Mouse (Mus musculus): ENCODE measurements around the gene Olfr155.

Gene Olfr155

GRCm38 (mm10) chr4:43897209-43897608 is 45.8 kb downstream of the Olfr155 start:
- no peak for DNase-seq (ENCODE audit: low spot score in 2 of 2)

- no peak for DNase-seq (ENCODE audit: low spot score in 2 of 2)
Measured at GRCm38 (mm10) chr4:43899197-43899596, 47.8 kb downstream of the Olfr155 start.

GRCm38 (mm10) chr4:43903690-43904089 is 52.3 kb downstream of the Olfr155 start:
- no peak for DNase-seq (ENCODE audit: low spot score in 2 of 2)

- peak; percentile 23 to 28 for DNase-seq (ENCODE audit: low spot score in 2 of 2)
Measured at GRCm38 (mm10) chr4:43906443-43906842, 55.1 kb downstream of the Olfr155 start.

Measured in urinary bladder, postnatal 36 days (tissue).